Mouse (Mus musculus): ENCODE measurements around the gene Zc3h7b.

DNA sequence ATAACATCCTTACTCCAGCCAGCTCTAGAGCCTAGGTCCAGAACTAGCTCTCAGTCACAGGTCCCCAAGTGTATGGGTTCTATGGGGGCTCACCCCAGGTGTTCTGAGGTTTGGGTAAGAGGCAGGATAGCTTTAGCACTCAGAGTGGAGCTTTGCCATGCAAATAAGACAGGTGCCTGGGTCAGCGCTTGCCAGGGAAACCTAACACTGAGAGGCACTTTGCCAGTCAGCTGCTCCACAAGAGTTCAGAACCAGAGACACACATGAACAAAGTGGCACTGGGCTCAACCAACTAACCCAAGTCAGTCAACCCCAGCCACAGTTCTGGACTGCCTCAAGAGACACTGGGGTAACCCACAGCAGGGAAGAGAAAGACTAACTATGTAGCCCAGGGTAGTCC is 35.2 kb upstream of the Zc3h7b start:
- no peak for TF ChIP-seq POLR2A (IDR thresholded peaks at IDR 0.05; ENCODE audit: insufficient read depth, low read depth, low read length)
- TF ChIP-seq EP300 (IDR thresholded peaks at IDR 0.05; ENCODE audit: insufficient read depth, low read depth, low read length), result no peak

Measured in heart, adult 2 months (tissue).